Mouse (Mus musculus) forebrain, embryonic 11.5 days (tissue): ENCODE results near the gene Tpst1. TPM values are rescaled to one million over a fixed set of nuclear protein-coding genes. Genes with fewer than 3 reads are reported as not detected.

Experiments
- ATAC-seq: fragments of 200-750 bp; cut with Nextera tagmentation; replicated peaks from 2 replicates; pipeline ENCODE4 v1.8.0; 2017; ENCODE audit warnings: moderate TSS enrichment; ENCODE audit not compliant: low FRiP score
- DNase-seq: peaks from one replicate; pipeline ENCODE4 v3.0.0-alpha.2; 2017; ENCODE audit warnings: low spot score
- H3K27ac ChIP-seq: fragments of 300-500 bp; sonication (generic); 2 replicates; pipeline ENCODE4 v1.5.1; 2014; ENCODE audit warnings: low read depth, low read length
- H3K27me3 ChIP-seq: fragments of 300-500 bp; sonication (generic); 2 replicates; pipeline ENCODE4 v1.6.1; 2014; ENCODE audit warnings: mild to moderate bottlenecking, low read length, mixed read lengths; ENCODE audit not compliant: control insufficient read depth, insufficient read depth
- H3K36me3 ChIP-seq: fragments of 300-500 bp; sonication (generic); 2 replicates; pipeline ENCODE4 v1.6.1; 2014; ENCODE audit warnings: mild to moderate bottlenecking, low read length, moderate library complexity, mixed read lengths; ENCODE audit not compliant: control insufficient read depth, insufficient read depth
- H3K4me1 ChIP-seq: fragments of 300-500 bp; sonication (generic); replicated peaks from 2 replicates; pipeline ENCODE4 v1.6.1; 2014; ENCODE audit warnings: low read length, mixed read lengths; ENCODE audit not compliant: control insufficient read depth, insufficient read depth
- H3K4me2 ChIP-seq: fragments of 300-500 bp; sonication (generic); 2 replicates; pipeline ENCODE4 v1.6.1; 2014; ENCODE audit warnings: low read depth, mild to moderate bottlenecking, low read length, moderate library complexity, mixed read lengths; ENCODE audit not compliant: severe bottlenecking
- H3K4me3 ChIP-seq: fragments of 300-500 bp; sonication (generic); 2 replicates; pipeline ENCODE4 v1.5.1; 2014; ENCODE audit warnings: low read depth, low read length
- H3K9ac ChIP-seq: fragments of 300-500 bp; sonication (generic); 2 replicates; pipeline ENCODE4 v1.6.1; 2014; ENCODE audit warnings: low read length
- H3K9me3 ChIP-seq: fragments of 300-500 bp; sonication (generic); 2 replicates; pipeline ENCODE4 v1.6.1; 2016; ENCODE audit warnings: low read length, mixed read lengths; ENCODE audit not compliant: control insufficient read depth
- WGBS: fragments of 180-500 bp; shearing (Covaris S2); extraction: QIAGEN DNeasy Blood & Tissue Kit; methylation state at CpG from one replicate; pipeline ENCODE4 v1.1.7; 2014; 5-methylcytosine and 5-hydroxymethylcytosine counted together
- polyA plus RNA-seq: library from polyadenylated mRNA; unstranded; fragments of >200 nt; fragmentation: Nextera tagmentation; extraction: Ambion mirVana; gene quantifications from 2 replicates; pipeline ENCODE4 v1.2.1, GENCODE M21; 2014

The Tpst1 gene
- polyA plus RNA-seq, 1 experiment from 2014 or later: 60.8 TPM

- Histone ChIP-seq H3K27me3 (no peaks in the 10 kb centered on the region), H3K4me1 (no peaks in the 10 kb centered on the region), H3K4me2 (no peak overlapping the region), H3K9me3 (no peaks in the 10 kb centered on the region), H3K36me3 (peaks cover 4% of the 10 kb centered on the region; the same call in 1 of the 2 replicates), H3K4me3 (no peak overlapping the region), H3K9ac (no peak overlapping the region), H3K27ac (no peak overlapping the region)
- 65% methylated on average over 19 of the region's 19 CpGs for WGBS
- DNase-seq (peak; percentile 74), ATAC-seq (no peak)
Observed at GRCm38 (mm10) chr5:130037752-130038455, 35.2 kb upstream of the Tpst1 start.

DNA sequence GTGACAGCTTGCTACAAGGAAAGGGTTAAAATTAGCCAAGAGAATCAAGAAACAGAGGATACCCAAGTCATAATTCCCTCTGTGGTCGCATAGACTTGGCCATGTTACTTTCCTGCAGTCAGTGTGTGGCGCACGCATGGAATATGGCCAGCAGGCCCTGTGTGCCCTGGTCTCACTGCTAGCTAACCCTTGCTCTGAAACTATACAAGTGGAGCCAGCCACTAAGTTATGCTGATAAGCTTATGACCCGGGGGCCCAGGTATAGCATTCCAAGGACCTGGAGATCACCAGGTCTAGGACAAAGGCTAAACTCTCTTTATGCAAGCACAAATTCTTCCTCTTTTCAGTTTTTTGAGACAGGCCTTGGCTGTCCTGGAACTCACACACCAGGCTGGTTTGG, 32.3 kb upstream of the Tpst1 start:
- peaks cover 8% of the 10 kb centered on the region for H3K36me3 ChIP-seq
- 89% methylated on average over 4 of the region's 4 CpGs for WGBS
- H3K4me2 ChIP-seq: no peak overlapping the region
- DNase-seq (no peak), ATAC-seq (no peak)
- no peaks in the 10 kb centered on the region for H3K4me1 ChIP-seq
- H3K27ac ChIP-seq: no peak overlapping the region
- H3K27me3 ChIP-seq: no peaks in the 10 kb centered on the region
- H3K9ac ChIP-seq: no peak overlapping the region
- H3K9me3 ChIP-seq: no peaks in the 10 kb centered on the region
- H3K4me3 ChIP-seq: no peak overlapping the region

DNA sequence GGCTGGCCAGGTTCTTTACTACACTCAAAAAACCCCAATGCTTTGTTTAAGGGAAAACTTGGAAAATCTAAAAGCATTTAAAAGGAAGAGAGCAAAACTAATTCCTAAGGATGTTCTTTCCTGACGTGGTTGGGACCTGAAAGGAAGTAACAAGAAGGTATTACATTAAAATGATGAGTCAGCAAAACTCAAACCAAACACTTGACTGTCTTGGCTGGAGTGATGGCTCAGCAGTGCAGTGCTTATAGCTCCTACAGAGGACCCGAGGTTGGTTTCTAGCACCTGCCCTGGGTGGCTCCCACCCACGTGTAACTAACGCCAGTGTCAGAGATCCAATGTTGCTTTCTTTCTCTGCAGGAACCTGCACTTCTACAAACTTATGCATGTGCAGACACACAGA, 31.9 kb upstream of the Tpst1 start:
- no peak for DNase-seq
- no peaks in the 10 kb centered on the region for H3K27me3 ChIP-seq
- H3K9me3 ChIP-seq: no peaks in the 10 kb centered on the region
- H3K36me3 ChIP-seq: peaks cover 8% of the 10 kb centered on the region
- WGBS: 92% methylated on average over 4 of the region's 4 CpGs
- H3K9ac ChIP-seq: no peak overlapping the region
- no peak for ATAC-seq
- no peak overlapping the region for H3K4me2 ChIP-seq
- H3K4me3 ChIP-seq: no peak overlapping the region
- H3K4me1 ChIP-seq: no peaks in the 10 kb centered on the region
- no peak overlapping the region for H3K27ac ChIP-seq

GRCm38 (mm10) chr5:130043741-130044140, 29.4 kb upstream of the Tpst1 start:
- ATAC-seq (no peak), DNase-seq (no peak)
- WGBS: 89% methylated on average over 3 of the region's 3 CpGs
- Histone ChIP-seq H3K27me3 (no peaks in the 10 kb centered on the region), H3K27ac (no peak overlapping the region), H3K4me3 (no peak overlapping the region), H3K9me3 (no peaks in the 10 kb centered on the region), H3K4me2 (no peak overlapping the region), H3K4me1 (no peaks in the 10 kb centered on the region), H3K36me3 (peaks cover 10% of the 10 kb centered on the region), H3K9ac (no peak overlapping the region)

DNA sequence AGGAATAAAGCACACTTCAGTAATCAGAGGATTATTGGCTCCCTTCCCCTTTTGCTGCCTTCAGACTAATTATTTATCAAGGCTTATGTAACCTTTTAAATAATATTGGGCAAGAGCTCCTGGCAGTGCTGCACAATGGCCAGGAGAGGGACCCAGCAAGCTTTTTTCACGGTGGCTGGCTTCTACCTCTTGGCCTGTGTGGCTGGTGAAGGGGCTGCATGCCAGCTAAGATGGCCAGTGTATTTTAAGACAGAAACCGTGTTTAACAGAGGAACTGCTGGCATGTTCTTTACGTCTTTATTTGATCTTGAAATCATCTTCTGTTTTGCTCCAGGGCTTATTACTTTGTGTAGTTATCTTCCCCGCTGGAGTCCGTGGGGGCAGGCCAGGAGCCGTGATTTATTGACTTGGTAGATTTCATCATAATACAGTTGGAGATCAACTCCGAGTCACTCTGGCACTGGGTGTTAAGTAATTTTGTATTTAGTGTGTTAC, 28.9 kb upstream of the Tpst1 start:
- H3K9me3 ChIP-seq: no peaks in the 10 kb centered on the region
- no peak overlapping the region for H3K4me2 ChIP-seq
- H3K27me3 ChIP-seq: no peaks in the 10 kb centered on the region
- 84% methylated on average over 7 of the region's 7 CpGs for WGBS
- no peak overlapping the region for H3K27ac ChIP-seq
- H3K36me3 ChIP-seq: peaks cover 10% of the 10 kb centered on the region
- DNase-seq: no peak
- H3K9ac ChIP-seq: no peak overlapping the region
- no peak overlapping the region for H3K4me3 ChIP-seq
- ATAC-seq: no peak
- no peaks in the 10 kb centered on the region for H3K4me1 ChIP-seq

GRCm38 (mm10) chr5:130046100-130046499, 27.0 kb upstream of the Tpst1 start:
- H3K36me3 ChIP-seq: peaks cover 10% of the 10 kb centered on the region
- H3K9ac ChIP-seq: no peak overlapping the region
- DNase-seq (no peak), ATAC-seq (no peak)
- 79% methylated on average over 7 of the region's 7 CpGs for WGBS
- no peaks in the 10 kb centered on the region for H3K4me1 ChIP-seq
- no peak overlapping the region for H3K4me2 ChIP-seq
- no peak overlapping the region for H3K27ac ChIP-seq
- H3K4me3 ChIP-seq: no peak overlapping the region
- H3K9me3 ChIP-seq: no peaks in the 10 kb centered on the region
- H3K27me3 ChIP-seq: no peaks in the 10 kb centered on the region

DNA sequence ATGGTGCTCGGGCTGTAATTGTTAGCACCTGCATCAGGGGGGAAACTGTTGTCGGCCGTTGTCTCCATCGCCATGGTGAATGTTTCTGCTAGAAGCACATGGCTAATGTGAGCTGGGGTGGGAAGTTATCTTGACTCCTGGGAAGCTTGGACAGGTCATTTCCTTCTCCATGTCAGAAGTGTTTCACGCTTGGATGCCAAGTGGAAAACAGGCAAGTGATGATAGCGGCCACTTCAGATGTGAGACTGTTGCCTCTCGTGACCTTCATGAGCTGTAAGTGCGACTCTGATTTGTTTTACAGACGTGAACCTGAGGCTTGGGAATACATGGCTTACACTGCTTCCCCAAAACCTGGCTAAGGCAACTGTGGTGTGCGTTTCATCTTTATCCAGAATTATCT, 26.5 kb upstream of the Tpst1 start:
- 89% methylated on average over 10 of the region's 10 CpGs for WGBS
- Histone ChIP-seq H3K4me3 (no peak overlapping the region), H3K36me3 (peaks cover 10% of the 10 kb centered on the region), H3K27me3 (no peaks in the 10 kb centered on the region), H3K27ac (no peak overlapping the region), H3K9me3 (no peaks in the 10 kb centered on the region), H3K4me1 (no peaks in the 10 kb centered on the region), H3K9ac (no peak overlapping the region), H3K4me2 (no peak overlapping the region)
- ATAC-seq (no peak), DNase-seq (no peak)

GRCm38 (mm10) chr5:130047013-130047412, 26.1 kb upstream of the Tpst1 start:
- ATAC-seq (no peak), DNase-seq (no peak)
- H3K4me2 ChIP-seq: no peak overlapping the region
- WGBS: 83% methylated on average over 6 of the region's 6 CpGs
- H3K9ac ChIP-seq: no peak overlapping the region
- peaks cover 10% of the 10 kb centered on the region for H3K36me3 ChIP-seq
- H3K27me3 ChIP-seq: no peaks in the 10 kb centered on the region
- H3K4me3 ChIP-seq: no peak overlapping the region
- no peaks in the 10 kb centered on the region for H3K4me1 ChIP-seq
- H3K27ac ChIP-seq: no peak overlapping the region
- no peaks in the 10 kb centered on the region for H3K9me3 ChIP-seq
